Mouse (Mus musculus) midbrain, embryonic 16.5 days (tissue): ENCODE data around the gene Cyp2a22. TPM values are rescaled to one million over a fixed set of nuclear protein-coding genes. Genes with fewer than 3 reads are reported as not detected.
"Not testable (repeated sequence)": the region's sequence is repeated elsewhere in the genome, so short reads cannot be mapped to it uniquely, and the experiment has no call there.

ENCODE experiments used
- ATAC-seq: fragments of 200-750 bp; cut with Nextera tagmentation; 2 replicates; pipeline ENCODE4 v1.8.0; 2017; ENCODE audit warnings: moderate TSS enrichment
- H3K27ac ChIP-seq: fragments of 300-500 bp; sonication (generic); 2 replicates; pipeline ENCODE4 v1.5.1; 2014; ENCODE audit warnings: mild to moderate bottlenecking, low read length, mixed read lengths
- H3K27me3 ChIP-seq: fragments of 300-500 bp; sonication (generic); 2 replicates; pipeline ENCODE4 v1.6.1; 2014; ENCODE audit warnings: low read depth, low read length, mixed read lengths; ENCODE audit not compliant: control insufficient read depth, insufficient read depth
- H3K36me3 ChIP-seq: fragments of 300-500 bp; sonication (generic); 2 replicates; pipeline ENCODE4 v1.6.1; 2014; ENCODE audit warnings: mild to moderate bottlenecking, low read length, moderate library complexity, mixed read lengths; ENCODE audit not compliant: control insufficient read depth, insufficient read depth
- H3K4me1 ChIP-seq: fragments of 300-500 bp; sonication (generic); 2 replicates; pipeline ENCODE4 v1.6.1; 2014; ENCODE audit warnings: mild to moderate bottlenecking, low read length, mixed read lengths; ENCODE audit not compliant: control insufficient read depth, insufficient read depth
- H3K4me2 ChIP-seq: fragments of 300-500 bp; sonication (generic); 2 replicates; pipeline ENCODE4 v1.6.1; 2014; ENCODE audit warnings: mild to moderate bottlenecking, low read length, mixed read lengths
- H3K4me3 ChIP-seq: fragments of 300-500 bp; sonication (generic); 2 replicates; pipeline ENCODE4 v1.5.1; 2014; ENCODE audit warnings: low read depth, mild to moderate bottlenecking, low read length, moderate library complexity, mixed read lengths
- H3K9ac ChIP-seq: fragments of 300-500 bp; sonication (generic); 2 replicates; pipeline ENCODE4 v1.6.1; 2014; ENCODE audit warnings: low read depth, low read length, mixed read lengths
- H3K9me3 ChIP-seq: fragments of 300-500 bp; sonication (generic); replicated peaks from 2 replicates; pipeline ENCODE4 v1.6.1; 2014; ENCODE audit warnings: mild to moderate bottlenecking, low read length, mixed read lengths; ENCODE audit not compliant: control insufficient read depth, poor library complexity, severe bottlenecking
- WGBS: fragments of 180-500 bp; shearing (Covaris S2); extraction: QIAGEN DNeasy Blood & Tissue Kit; methylation state at CpG from one replicate; pipeline ENCODE4 v1.1.7; 2014; 5-methylcytosine and 5-hydroxymethylcytosine counted together
- polyA plus RNA-seq: library from polyadenylated mRNA; unstranded; fragments of >200 nt; fragmentation: Nextera tagmentation; extraction: Ambion mirVana; gene quantifications from 2 replicates; pipeline ENCODE4 v1.2.1, GENCODE M21; 2015

Cyp2a22 gene
- polyA plus RNA-seq, 1 experiment from 2014 or later, result not detected

DNA sequence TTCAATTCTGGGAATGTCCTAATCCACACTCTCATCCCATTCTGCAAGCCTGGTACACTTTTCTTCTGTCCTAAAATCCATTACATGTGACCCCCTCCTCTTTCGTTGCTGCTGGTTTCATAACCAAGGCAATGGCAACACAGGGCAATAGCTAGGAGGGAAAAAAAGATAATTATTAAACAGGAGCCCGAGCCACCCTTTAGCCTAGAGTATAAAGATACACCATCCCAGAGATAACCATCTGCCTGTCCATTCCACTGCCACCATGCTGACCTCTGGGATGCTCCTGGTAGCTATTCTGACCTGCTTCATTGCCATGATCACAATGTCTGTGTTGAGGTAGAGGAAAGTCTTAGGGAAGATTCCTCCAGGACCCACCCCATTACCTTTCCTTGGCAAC is 22.1 kb downstream of the Cyp2a22 start:
- not testable (repeated sequence) for H3K4me3 ChIP-seq, H3K9ac ChIP-seq, H3K27ac ChIP-seq, H3K4me1 ChIP-seq, H3K36me3 ChIP-seq, H3K27me3 ChIP-seq, H3K4me2 ChIP-seq, H3K9me3 ChIP-seq, ATAC-seq
- WGBS, result 57% methylated on average over 2 of the region's 2 CpGs

Other genes starting within 250 kb of the Cyp2a22 start
- 0.93 and 1.0 TPM in 2 replicates for gene Cyp2b19, start 182.2 kb downstream of the Cyp2a22 start, polyA plus RNA-seq
- not detected in 2 replicates for gene Cyp2g1, start 130.5 kb downstream of the Cyp2a22 start, polyA plus RNA-seq
- 0.88 and 1.0 TPM in 2 replicates for gene Cyp2a5, start 104.1 kb downstream of the Cyp2a22 start, polyA plus RNA-seq
- gene Cyp2a12, start 89.7 kb upstream of the Cyp2a22 start, polyA plus RNA-seq, result not detected in 2 replicates
- 0.15 TPM in 1 of 2 replicates, not detected in the other for gene Cyp2f2, start 180.5 kb upstream of the Cyp2a22 start, polyA plus RNA-seq
- gene Cyp2t4, start 214.3 kb upstream of the Cyp2a22 start, polyA plus RNA-seq, result 0.21 and 0.25 TPM in 2 replicates
- 91.5 and 95.7 TPM in 2 replicates for gene Egln2, start 227.4 kb upstream of the Cyp2a22 start, polyA plus RNA-seq
- 104 and 106 TPM in 2 replicates for gene Rab4b, start 239.5 kb upstream of the Cyp2a22 start, polyA plus RNA-seq
- 0.54 and 0.72 TPM in 2 replicates for gene Gm21983, start 241.7 kb upstream of the Cyp2a22 start, polyA plus RNA-seq
- gene Mia, start 241.8 kb upstream of the Cyp2a22 start, polyA plus RNA-seq, result 18.2 and 18.8 TPM in 2 replicates